Mouse (Mus musculus) bone marrow macrophage, adult 2 months (primary cell): ENCODE measurements around the gene BC005624.

Experiments used
- CTCF ChIP-seq: IDR thresholded peaks from 2 replicates; pipeline ENCODE4 v1.5.1; 2012; ENCODE audit warnings: low read depth, mild to moderate bottlenecking, low read length, moderate library complexity
- POLR2A ChIP-seq: IDR thresholded peaks from 2 replicates; pipeline ENCODE4 v1.6.1; 2012; ENCODE audit warnings: mild to moderate bottlenecking, low read depth, low read length, borderline replicate concordance

DNA sequence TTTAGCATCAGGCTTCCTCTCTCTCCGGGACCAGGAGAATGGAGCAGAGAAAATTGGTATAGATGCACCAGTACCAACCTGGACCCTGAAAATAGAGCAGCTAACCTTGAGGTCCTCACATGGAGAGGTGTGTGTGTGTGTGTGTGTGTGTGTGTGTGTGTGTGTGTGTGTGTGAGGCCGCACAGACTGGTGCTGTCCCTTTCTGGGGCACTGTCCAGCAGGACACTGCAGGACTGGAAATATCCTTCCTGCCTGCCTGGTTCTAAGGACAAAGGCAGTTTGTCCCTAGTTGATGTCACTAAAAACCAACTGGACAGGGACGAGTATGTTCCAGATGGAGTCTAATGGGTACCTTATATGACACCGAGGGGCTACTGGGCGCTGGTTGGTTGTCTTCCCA lies 41.9 kb upstream of the BC005624 start:
- TF ChIP-seq POLR2A = no peak
- TF ChIP-seq CTCF = no peak
